Mouse (Mus musculus) forebrain, postnatal 0 days (tissue): ENCODE measurements at regions not wholly inside any gene's neighbourhood (a gene's known extent, or its start where the extent isn't known, plus 50 kb on each side); places are given as distances from the start of the nearest gene placed in this dataset.

Source experiments
- ATAC-seq: fragments of 200-750 bp; cut with Nextera tagmentation; 2 replicates; pipeline ENCODE4 v1.8.0; 2017; ENCODE audit warnings: mild to moderate bottlenecking, moderate library complexity
- DNase-seq: peaks from one replicate; pipeline ENCODE4 v3.0.0-alpha.2; 2015
- H3K27ac ChIP-seq: fragments of 300-500 bp; sonication (generic); 2 replicates; pipeline ENCODE4 v1.5.1; 2014; ENCODE audit warnings: low read depth, mild to moderate bottlenecking, antibody characterized with exemption, low read length, moderate library complexity, mixed read lengths
- H3K27me3 ChIP-seq: fragments of 300-500 bp; sonication (generic); 2 replicates; pipeline ENCODE4 v1.6.1; 2014; ENCODE audit warnings: mild to moderate bottlenecking, low read length, mixed read lengths; ENCODE audit not compliant: insufficient read depth
- H3K36me3 ChIP-seq: fragments of 300-500 bp; sonication (generic); 2 replicates; pipeline ENCODE4 v1.6.1; 2014; ENCODE audit warnings: mild to moderate bottlenecking, moderate library complexity; ENCODE audit not compliant: insufficient read depth
- H3K4me1 ChIP-seq: fragments of 300-500 bp; sonication (generic); 2 replicates; pipeline ENCODE4 v1.6.1; 2014; ENCODE audit warnings: antibody characterized with exemption; ENCODE audit not compliant: insufficient read depth
- H3K4me2 ChIP-seq: fragments of 300-500 bp; sonication (generic); 2 replicates; pipeline ENCODE4 v1.6.1; 2014; ENCODE audit warnings: low read depth, mild to moderate bottlenecking, moderate library complexity
- H3K4me3 ChIP-seq: fragments of 300-500 bp; sonication (generic); 2 replicates; pipeline ENCODE4 v1.5.1; 2014; ENCODE audit warnings: low read depth, low read length, mixed read lengths
- H3K9ac ChIP-seq: fragments of 300-500 bp; sonication (generic); 2 replicates; pipeline ENCODE4 v1.6.1; 2014; ENCODE audit warnings: mild to moderate bottlenecking
- H3K9me3 ChIP-seq: fragments of 300-500 bp; sonication (generic); 2 replicates; pipeline ENCODE4 v1.6.1; 2016; ENCODE audit warnings: low read length
- CTCF ChIP-seq: sonication (generic); IDR thresholded peaks from 2 replicates; pipeline ENCODE4 v1.5.1; 2016; ENCODE audit warnings: antibody characterized with exemption, control low read depth, low read depth
- WGBS: fragments of 180-500 bp; shearing (Covaris S2); extraction: QIAGEN DNeasy Blood & Tissue Kit; methylation state at CpG from one replicate; pipeline ENCODE4 v1.1.7; 2014; 5-methylcytosine and 5-hydroxymethylcytosine counted together

GRCm38 (mm10) chr2:54229016-54229415, 143.7 kb upstream of the Rprm start:
- Histone ChIP-seq H3K4me1 (no peaks in the 10 kb centered on the region), H3K27ac (no peak overlapping the region), H3K36me3 (no peaks in the 10 kb centered on the region), H3K4me3 (no peak overlapping the region), H3K4me2 (no peak overlapping the region), H3K9me3 (no peaks in the 10 kb centered on the region), H3K27me3 (no peaks in the 10 kb centered on the region), H3K9ac (no peak overlapping the region)
- 47% methylated on average over 1 of the region's 1 CpGs for WGBS
- TF ChIP-seq CTCF, result no peak
- no peak for ATAC-seq
- DNase-seq, result no peak

- Histone ChIP-seq H3K9me3 (no peaks in the 10 kb centered on the region), H3K9ac (no peak overlapping the region), H3K36me3 (no peaks in the 10 kb centered on the region), H3K4me3 (no peak overlapping the region), H3K27ac (no peak overlapping the region), H3K4me1 (no peaks in the 10 kb centered on the region), H3K4me2 (no peak overlapping the region), H3K27me3 (no peaks in the 10 kb centered on the region)
- ATAC-seq (no peak), DNase-seq (no peak)
- TF ChIP-seq CTCF, result no peak
- 57% methylated on average over 1 of the region's 1 CpGs for WGBS
Measured at GRCm38 (mm10) chr2:54236760-54237159, 151.4 kb upstream of the Rprm start.

- no peak overlapping the region for H3K4me3 ChIP-seq
- TF ChIP-seq CTCF, result no peak
- H3K4me1 ChIP-seq, result no peaks in the 10 kb centered on the region
- H3K27me3 ChIP-seq, result no peaks in the 10 kb centered on the region
- no peak for DNase-seq
- 66% methylated on average over 1 of the region's 1 CpGs for WGBS
- H3K9me3 ChIP-seq, result no peaks in the 10 kb centered on the region
- no peak for ATAC-seq
- H3K4me2 ChIP-seq, result no peak overlapping the region
- no peak overlapping the region for H3K9ac ChIP-seq
- no peak overlapping the region for H3K27ac ChIP-seq
- H3K36me3 ChIP-seq, result no peaks in the 10 kb centered on the region
Measured at GRCm38 (mm10) chr2:54237192-54237591, 151.8 kb upstream of the Rprm start.

- DNase-seq (peak; percentile 9), ATAC-seq (peak; percentile 95)
- Histone ChIP-seq H3K27ac (no peak overlapping the region), H3K9ac (no peak overlapping the region), H3K36me3 (no peaks in the 10 kb centered on the region), H3K4me1 (no peaks in the 10 kb centered on the region), H3K9me3 (0 out of 2 replicates have a peak, but pooled peaks cover 5% of the 10 kb centered on the region), H3K4me2 (no peak overlapping the region), H3K27me3 (no peaks in the 10 kb centered on the region), H3K4me3 (no peak overlapping the region)
- WGBS, result 13% methylated on average over 4 of the region's 4 CpGs
- TF ChIP-seq CTCF, result no peak
Measured at GRCm38 (mm10) chr2:54264773-54265452, 171.2 kb upstream of the Galnt13 start.

GRCm38 (mm10) chr2:54265453-54265823, 170.7 kb upstream of the Galnt13 start:
- Histone ChIP-seq H3K36me3 (no peaks in the 10 kb centered on the region), H3K9ac (no peak overlapping the region), H3K27me3 (no peaks in the 10 kb centered on the region), H3K4me2 (no peak overlapping the region), H3K27ac (no peak overlapping the region), H3K9me3 (0 out of 2 replicates have a peak, but pooled peaks cover 5% of the 10 kb centered on the region), H3K4me3 (no peak overlapping the region), H3K4me1 (no peaks in the 10 kb centered on the region)
- no peak for ATAC-seq
- DNase-seq, result no peak
- 49% methylated on average over 5 of the region's 5 CpGs for WGBS
- no peak for TF ChIP-seq CTCF

GRCm38 (mm10) chr2:54281966-54282365, 154.2 kb upstream of the Galnt13 start:
- H3K27ac ChIP-seq, result no peak overlapping the region
- no peak for TF ChIP-seq CTCF
- no peaks in the 10 kb centered on the region for H3K9me3 ChIP-seq
- H3K4me1 ChIP-seq, result no peaks in the 10 kb centered on the region
- H3K36me3 ChIP-seq, result no peaks in the 10 kb centered on the region
- no peak overlapping the region for H3K4me2 ChIP-seq
- no peak overlapping the region for H3K4me3 ChIP-seq
- no peak for ATAC-seq
- H3K9ac ChIP-seq, result no peak overlapping the region
- WGBS, result 67% methylated on average over 1 of the region's 1 CpGs
- no peaks in the 10 kb centered on the region for H3K27me3 ChIP-seq
- no peak for DNase-seq

GRCm38 (mm10) chr2:54283876-54284275, 152.2 kb upstream of the Galnt13 start:
- DNase-seq (peak; percentile 36), ATAC-seq (peak; percentile 79)
- Histone ChIP-seq H3K9ac (no peak overlapping the region), H3K4me1 (no peaks in the 10 kb centered on the region), H3K36me3 (no peaks in the 10 kb centered on the region), H3K4me3 (no peak overlapping the region), H3K4me2 (no peak overlapping the region), H3K27ac (no peak overlapping the region), H3K27me3 (no peaks in the 10 kb centered on the region), H3K9me3 (no peaks in the 10 kb centered on the region)
- no peak for TF ChIP-seq CTCF
- 72% methylated on average over 2 of the region's 2 CpGs for WGBS

- 93% methylated on average over 4 of the region's 4 CpGs for WGBS
Measured at GRCm38 (mm10) chr2:54305473-54305872, 130.6 kb upstream of the Galnt13 start.

More at GRCm38 (mm10) chr2:54305473-54305872, 130.6 kb upstream of the Galnt13 start:
- DNase-seq, result no peak
- no peak for TF ChIP-seq CTCF
- no peak overlapping the region for H3K9ac ChIP-seq
- H3K4me3 ChIP-seq, result no peak overlapping the region
- ATAC-seq, result no peak
- H3K27me3 ChIP-seq, result no peaks in the 10 kb centered on the region
- H3K27ac ChIP-seq, result no peak overlapping the region
- no peak overlapping the region for H3K4me2 ChIP-seq
- H3K9me3 ChIP-seq, result no peaks in the 10 kb centered on the region
- H3K36me3 ChIP-seq, result no peaks in the 10 kb centered on the region
- H3K4me1 ChIP-seq, result no peaks in the 10 kb centered on the region
